ENCODE assay signal across 8 mouse cellular contexts in the genomic region with DNA sequence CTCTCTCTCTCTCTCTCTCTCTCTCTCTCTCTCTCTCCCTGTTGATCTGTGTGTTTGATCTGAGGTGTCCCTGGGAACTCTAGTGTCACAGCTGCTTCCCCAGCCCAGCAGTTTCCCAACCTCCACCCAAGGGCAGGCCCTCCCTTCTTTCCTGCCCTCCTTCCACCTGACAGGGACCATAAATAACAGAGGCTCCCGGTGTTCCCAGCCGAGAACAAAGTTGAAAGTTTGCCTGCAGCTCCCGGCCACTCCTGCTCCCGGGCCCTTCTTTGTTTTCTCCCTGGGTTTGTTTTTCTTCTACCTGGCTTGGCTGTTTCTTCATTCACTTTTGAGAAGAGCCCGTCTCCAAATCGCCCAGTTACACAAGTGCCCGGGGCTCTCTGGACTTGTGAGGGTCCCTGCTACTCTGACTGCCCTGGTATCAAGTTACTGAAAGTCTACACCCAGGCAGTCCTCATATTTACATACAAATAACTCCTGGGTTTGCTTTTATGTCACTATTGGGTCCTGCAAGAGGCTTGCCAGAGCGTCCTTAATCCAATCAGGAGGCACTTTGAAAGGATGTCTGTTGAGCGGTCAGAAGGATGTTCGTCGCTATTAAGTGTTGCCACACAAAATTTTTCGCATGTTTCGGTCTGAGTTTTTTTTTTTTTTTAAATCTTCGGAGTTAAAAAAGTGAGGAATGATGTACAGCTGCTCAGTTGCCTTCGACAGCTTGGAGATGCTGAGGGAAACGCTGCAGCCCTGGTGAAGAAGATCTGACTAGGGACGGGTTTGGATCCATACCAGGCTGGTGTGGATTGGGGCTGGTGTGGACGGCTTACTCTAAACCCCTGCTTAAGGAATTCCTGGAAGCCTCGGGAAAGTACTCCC.
DNase-seq lines count a peak whose midpoint lies in the region; ATAC-seq and TF ChIP-seq lines count a peak whose summit lies in the region.

No protein-coding gene starts in this region.

- peak overlapping the region; percentile 51 to 54 for H3K4me3 ChIP-seq in liver, embryonic 14.5 days (ENCODE audit: insufficient read depth in 1 of 2, low read depth in 2 of 2, low read length in 2 of 2)
- peak overlapping the region; percentile 67 for H3K4me3 ChIP-seq in small intestine, adult 2 months (ENCODE audit: low read depth, low read length)

- peak overlapping the region; percentile 54 for H3K9ac ChIP-seq in liver, embryonic 14.5 days (replicated peaks)

- TF ChIP-seq CTCF in liver, embryonic 14.5 days (IDR thresholded peaks at IDR 0.05; ENCODE audit: low read depth) = no peak
- TF ChIP-seq CTCF in small intestine, adult 2 months (IDR thresholded peaks at IDR 0.05; ENCODE audit: extremely low read depth, insufficient read length, insufficient replicate concordance, low read depth, low read length) = no peak

- H3K27ac ChIP-seq in liver, embryonic 14.5 days = peak overlapping the region; percentile 8
- H3K27ac ChIP-seq in small intestine, adult 2 months (ENCODE audit: insufficient read depth, low read depth, low read length) = peak overlapping the region; percentile 95

- H3K9me3 ChIP-seq in liver, embryonic 14.5 days (ENCODE audit: control insufficient read depth, low read length) = no peaks in the 10 kb centered on the region

- peak; percentile 91 for TF ChIP-seq POLR2A in small intestine, adult 2 months (IDR thresholded peaks at IDR 0.05; ENCODE audit: low read depth, low read length)

- peaks cover 31% of the 10 kb centered on the region for H3K27me3 ChIP-seq in liver, embryonic 14.5 days (ENCODE audit: control insufficient read depth, insufficient read depth, low read length)
- H3K27me3 ChIP-seq in small intestine, adult 2 months (ENCODE audit: control insufficient read depth, insufficient read depth, low read length) = no peaks in the 10 kb centered on the region

- H3K36me3 ChIP-seq in liver, embryonic 14.5 days (replicated peaks; ENCODE audit: control insufficient read depth, insufficient read depth, low read depth) = no peaks in the 10 kb centered on the region
- no peaks in the 10 kb centered on the region for H3K36me3 ChIP-seq in small intestine, adult 2 months (ENCODE audit: control insufficient read depth, insufficient read depth, low read length)

- H3K4me2 ChIP-seq in liver, embryonic 14.5 days (ENCODE audit: low read depth) = peak overlapping the region; percentile 86

- peak; percentile 81 to 84 for DNase-seq in adrenal gland, adult (ENCODE audit: inconsistent age in 2 of 2, low spot score in 1 of 2)
- DNase-seq in adrenal gland, postnatal 4 days (ENCODE audit: low spot score in 2 of 2) = no peak
- DNase-seq in gastrocnemius, postnatal 14 days = peak; percentile 39
- DNase-seq in hindlimb bud, embryonic 11.5 days (ENCODE audit: extremely low spot score, low read depth, low spot score) = peak; percentile 68
- no peak for DNase-seq in liver, embryonic 14.5 days (ENCODE audit: low read depth in 3 of 3, low spot score in 3 of 3)
- DNase-seq in right cerebral cortex, postnatal 14 days = no peak
- DNase-seq in layer of hippocampus, postnatal 36 days = no peak

- peaks cover 8 to 14% of the 10 kb centered on the region in 2 experiments for H3K4me1 ChIP-seq in liver, embryonic 14.5 days (replicated peaks; ENCODE audit: control insufficient read depth in 2 of 2, insufficient read depth in 2 of 2, low read length in 1 of 2)
- peaks cover 11% of the 10 kb centered on the region; the same call in 1 of the 2 replicates for H3K4me1 ChIP-seq in small intestine, adult 2 months (ENCODE audit: control insufficient read depth, insufficient read depth, insufficient read length, low read length)

- intact Hi-C loops in gastrocnemius, postnatal 14 days (cut with DNase I; ENCODE audit: low total_unique reads) = no loop called here

- ATAC-seq in liver, embryonic 14.5 days (ENCODE audit: insufficient read depth) = peak; percentile 48; the same call in 1 of the 2 replicates

- TF ChIP-seq EP300 in liver, embryonic 14.5 days (IDR thresholded peaks at IDR 0.05; ENCODE audit: low read depth) = no peak

- 3% methylated on average over 19 of the region's 19 CpGs for WGBS in liver, embryonic 14.5 days (ENCODE audit: insufficient replicate concordance)
- WGBS in small intestine, adult 2 months = 1% methylated on average over 19 of the region's 19 CpGs

Comparison
In these comparisons a context has a peak if more than half of its experiments do, and no peak if none do; other contexts are left out.
1. DNase-seq: peak in adrenal gland, adult (2 of 2), gastrocnemius, postnatal 14 days (single experiment) and hindlimb bud, embryonic 11.5 days (single experiment); none in adrenal gland, postnatal 4 days (0 of 2), liver, embryonic 14.5 days (0 of 3), right cerebral cortex, postnatal 14 days (single experiment) and layer of hippocampus, postnatal 36 days (0 of 2).